In the genomic region with DNA sequence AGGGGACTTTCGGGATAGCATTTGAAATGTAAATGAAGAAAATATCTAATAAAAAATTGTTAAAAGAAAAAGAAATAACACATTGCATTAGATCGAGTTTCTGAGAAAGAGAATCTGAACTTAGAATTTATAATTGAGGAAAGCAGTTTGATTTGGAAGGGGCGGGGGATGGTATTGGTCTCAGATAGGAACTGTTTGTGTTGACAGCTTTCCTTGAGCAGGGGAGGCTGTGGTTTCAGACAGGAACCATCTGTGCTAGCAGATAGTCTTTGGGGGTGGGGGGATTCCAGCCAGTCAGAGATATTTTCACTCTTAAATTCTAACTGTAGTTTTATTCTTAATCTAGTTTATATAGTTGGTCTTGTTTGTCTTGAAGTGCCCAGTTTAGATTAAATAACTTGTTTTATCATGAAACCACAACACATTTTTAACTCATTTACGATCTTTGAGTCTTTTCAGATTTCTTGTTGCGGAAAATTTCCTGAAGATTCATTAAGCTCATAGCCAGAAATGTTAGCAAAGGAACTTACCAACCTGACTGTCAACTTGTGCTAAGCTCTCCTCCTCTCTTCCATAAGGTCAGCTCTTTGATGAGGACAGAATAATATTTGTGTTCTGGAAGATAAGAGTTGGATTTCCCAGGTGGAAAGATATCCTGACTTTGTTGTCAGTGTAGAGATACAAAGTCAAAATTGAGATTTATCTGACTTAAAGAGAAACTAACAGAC, we compare ENCODE assay signal across 6 mouse cellular contexts.
DNase-seq lines count a peak whose midpoint lies in the region; ATAC-seq and TF ChIP-seq lines count a peak whose summit lies in the region.
"Not testable (repeated sequence)": the region's sequence is repeated elsewhere in the genome, so short reads cannot be mapped to it uniquely, and the experiment has no call there.

No protein-coding gene starts in this region.

- H3K9ac ChIP-seq in CH12.LX (ENCODE audit: insufficient read depth, low read depth); liver, embryonic 11.5 days (ENCODE audit: low read depth, low read length): not testable (repeated sequence)

- not testable (repeated sequence) for H3K4me2 ChIP-seq in CH12.LX (ENCODE audit: insufficient read depth, low read depth, poor library complexity, severe bottlenecking); liver, embryonic 11.5 days

- not testable (repeated sequence) for TF ChIP-seq POLR2A in CH12.LX (IDR thresholded peaks at IDR 0.05; ENCODE audit: low read depth, low read length)

- not testable (repeated sequence) for H3K9me3 ChIP-seq in CH12.LX (replicated peaks; ENCODE audit: low read length); liver, embryonic 11.5 days (ENCODE audit: control insufficient read depth, low read length)

- WGBS in liver, embryonic 11.5 days, result 28% methylated on average over 2 of the region's 5 CpGs

- not testable (repeated sequence) for H3K79me2 ChIP-seq in CH12.LX (replicated peaks; ENCODE audit: control insufficient read depth, extremely low read depth, insufficient read depth, poor library complexity, severe bottlenecking)

- in situ Hi-C loops in CH12.LX (cut with MboI; ENCODE audit: low pct_ligation_motif_present, low pct_unique_long_range_greater_than_20kb, low sequenced_read_pairs), result not testable (repeated sequence)

- dilution Hi-C loops in CH12.LX (cut with MboI; ENCODE audit: extremely low pct_ligation_motif_present, extremely low pct_unique_long_range_greater_than_20kb, low sequenced_read_pairs), result not testable (repeated sequence)

- H3K27me3 ChIP-seq in CH12.LX (replicated peaks); liver, embryonic 11.5 days (replicated peaks; ENCODE audit: control insufficient read depth, insufficient read depth, low read length): not testable (repeated sequence)

- TF ChIP-seq EP300 in CH12.LX (IDR thresholded peaks at IDR 0.05; ENCODE audit: low read length), result not testable (repeated sequence)

- ATAC-seq in granulocyte monocyte progenitor cell, adult 5-6 weeks (replicated peaks; ENCODE audit: poor library complexity, severe bottlenecking), result peak; percentile 71
- ATAC-seq in hematopoietic stem cell, adult 5-6 weeks (replicated peaks in 1 of 2; ENCODE audit: insufficient read depth in 1 of 2, low FRiP score in 2 of 2, low TSS enrichment in 1 of 2, low read depth in 1 of 2, poor library complexity in 2 of 2, severe bottlenecking in 2 of 2), result peak; percentile 100
- peak; percentile 62; the same call in 1 of the 2 replicates for ATAC-seq in liver, embryonic 11.5 days (replicated peaks; ENCODE audit: low FRiP score)
- ATAC-seq in megakaryocyte-erythroid progenitor cell, adult 5-6 weeks (replicated peaks; ENCODE audit: low FRiP score, low TSS enrichment, poor library complexity, severe bottlenecking), result peak; percentile 65

- H3K36me3 ChIP-seq in CH12.LX (replicated peaks in 1 of 2; ENCODE audit: control insufficient read depth in 1 of 2, insufficient read depth in 1 of 2, low read length in 1 of 2); liver, embryonic 11.5 days (ENCODE audit: control insufficient read depth, insufficient read depth, low read length): not testable (repeated sequence)

- peak; percentile 1 for DNase-seq in A20 (ENCODE audit: low read depth, low spot score)
- DNase-seq in CH12.LX (ENCODE audit: extremely low read depth), result peak; percentile 1
- DNase-seq in liver, embryonic 11.5 days (ENCODE audit: low spot score), result not testable (repeated sequence)

- not testable (repeated sequence) for H3K27ac ChIP-seq in CH12.LX (ENCODE audit: insufficient read depth, low read depth); liver, embryonic 11.5 days (ENCODE audit: low read depth, low read length)

- TF ChIP-seq CTCF in CH12.LX (conservative IDR thresholded peaks at IDR 0.05 in 1 of 2, IDR thresholded peaks at IDR 0.05 in 1 of 2; ENCODE audit: low read depth in 2 of 2, low read length in 2 of 2), result not testable (repeated sequence)

- not testable (repeated sequence) for TF ChIP-seq RAD21 in CH12.LX (IDR thresholded peaks at IDR 0.05; ENCODE audit: low read depth, low read length)

- not testable (repeated sequence) for H3K4me3 ChIP-seq in CH12.LX (replicated peaks in 1 of 3; ENCODE audit: low read depth in 2 of 3, low read length in 2 of 3, poor library complexity in 1 of 3); liver, embryonic 11.5 days (ENCODE audit: low read depth, low read length)

- not testable (repeated sequence) for H3K4me1 ChIP-seq in CH12.LX (ENCODE audit: control insufficient read depth in 1 of 2, insufficient read depth in 2 of 2); liver, embryonic 11.5 days (replicated peaks; ENCODE audit: control insufficient read depth, insufficient read depth, low read length)
